Mouse (Mus musculus) spleen, adult 2 months (tissue): Measurements from ENCODE around the gene Ywhah. TPM values are rescaled to one million over a fixed set of nuclear protein-coding genes. Genes with fewer than 3 reads are reported as not detected.

ENCODE experiments used
- DNase-seq, 2 experiments: peaks; one replicate each; pipeline versions ENCODE4 v3.0.0 to v3.0.0-alpha.2; 2012 to 2021; ENCODE audit warnings: low spot score in 2 of 2, low read depth in 1 of 2
- H3K27ac ChIP-seq: fragments of 200-500 bp; 2 replicates; pipeline ENCODE4 v1.5.1; 2012; ENCODE audit warnings: low read length, inconsistent platforms; ENCODE audit not compliant: insufficient read depth
- H3K27me3 ChIP-seq: fragments of 200-500 bp; 2 replicates; pipeline ENCODE4 v1.6.1; 2012; ENCODE audit warnings: mild to moderate bottlenecking, moderate library complexity, low read length, inconsistent platforms; ENCODE audit not compliant: control insufficient read depth, insufficient read depth
- H3K36me3 ChIP-seq: fragments of 200-500 bp; 2 replicates; pipeline ENCODE4 v1.6.1; 2012; ENCODE audit warnings: mild to moderate bottlenecking, low read length, inconsistent platforms; ENCODE audit not compliant: control insufficient read depth, insufficient read depth
- H3K4me1 ChIP-seq: fragments of 200-500 bp; 2 replicates; pipeline ENCODE4 v1.6.1; 2011; ENCODE audit warnings: inconsistent platforms; ENCODE audit not compliant: control insufficient read depth, insufficient read depth, insufficient read length
- H3K4me3 ChIP-seq: fragments of 200-500 bp; 2 replicates; pipeline ENCODE4 v1.5.1; 2011; ENCODE audit warnings: mild to moderate bottlenecking, inconsistent platforms; ENCODE audit not compliant: insufficient read depth, insufficient read length; ENCODE audit errors: extremely low read depth
- CTCF ChIP-seq: fragments of 200-500 bp; IDR thresholded peaks from 2 replicates; pipeline ENCODE4 v1.5.1; 2011; ENCODE audit warnings: mild to moderate bottlenecking, inconsistent platforms; ENCODE audit not compliant: insufficient read depth, insufficient read length, insufficient replicate concordance; ENCODE audit errors: extremely low read depth
- POLR2A ChIP-seq: fragments of 200-500 bp; IDR thresholded peaks from 2 replicates; pipeline ENCODE4 v1.6.1; 2011; ENCODE audit warnings: low read depth, low read length, inconsistent platforms
- WGBS: fragments of 180-500 bp; shearing (Covaris S2); methylation state at CpG from one replicate; pipeline ENCODE4 v1.1.7; 2018; 5-methylcytosine and 5-hydroxymethylcytosine counted together
- polyA plus RNA-seq: library from polyadenylated mRNA; depleted of rRNA; stranded (reverse); fragments of >200 nt; gene quantifications from 2 replicates; pipeline ENCODE4 v1.2.3, GENCODE M21; 2012; rRNA removed

Ywhah gene
- polyA plus RNA-seq = 95.0 and 108 TPM in 2 replicates

DNA sequence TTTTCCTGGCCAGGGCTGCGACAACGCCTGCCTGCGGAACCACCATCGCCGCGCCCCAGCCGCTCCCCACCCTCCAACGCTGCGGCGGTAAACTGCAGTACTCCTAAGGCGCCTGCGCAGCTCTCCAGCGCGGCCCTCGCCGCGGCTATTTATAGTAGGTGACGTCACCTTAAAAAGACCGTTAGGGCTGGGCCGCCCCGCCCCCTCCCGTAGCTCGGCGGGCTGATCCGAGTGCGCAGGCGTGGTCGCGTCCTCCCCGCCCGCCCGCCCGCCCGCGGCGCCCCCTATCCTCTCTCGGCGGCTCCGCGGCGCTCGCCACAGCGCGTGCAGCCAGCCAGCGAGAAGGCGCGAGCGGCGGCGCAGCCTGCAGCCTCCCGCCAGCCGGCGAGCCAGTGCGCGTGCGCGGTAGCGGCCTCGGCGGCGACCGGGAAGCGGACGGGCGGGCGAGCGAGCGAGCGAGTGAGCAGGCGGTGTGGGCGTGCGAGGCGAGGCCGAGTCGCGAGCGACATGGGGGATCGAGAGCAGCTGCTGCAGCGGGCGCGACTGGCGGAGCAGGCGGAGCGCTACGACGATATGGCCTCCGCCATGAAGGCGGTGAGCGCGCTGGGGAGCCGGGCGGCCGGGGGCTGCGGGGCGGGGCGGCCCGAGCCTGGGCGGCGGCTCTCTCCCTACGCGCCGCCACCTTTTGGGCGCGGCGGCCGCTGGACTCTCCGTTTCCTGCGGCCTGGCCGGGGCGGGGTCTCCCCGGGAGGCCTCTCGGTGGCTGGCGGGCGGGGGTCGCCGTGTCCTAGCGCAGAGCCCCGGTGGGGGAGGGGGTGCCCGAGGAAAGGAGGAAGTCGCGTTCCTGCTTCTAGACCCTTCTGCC lies at the start of gene Ywhah:
Gene Ywhah, plus strand, starts transcription at position 256 of the 865 bp plus-strand sequence.
- Histone ChIP-seq H3K36me3 (no peaks in the 10 kb centered on the region; the same call in none of the 2 replicates), H3K4me1 (no peaks in the 10 kb centered on the region), H3K27me3 (no peaks in the 10 kb centered on the region), H3K4me3 (peak within 1 kb of the TSS; percentile 72), H3K27ac (peak within 1 kb of the TSS; percentile 97)
- TF ChIP-seq CTCF (peak; percentile 14; the same call in 1 of the 2 replicates), POLR2A (peak; percentile 77)
- DNase-seq = peak; percentile 94
- under 1% methylated on average over 115 of the region's 121 CpGs for WGBS

DNA sequence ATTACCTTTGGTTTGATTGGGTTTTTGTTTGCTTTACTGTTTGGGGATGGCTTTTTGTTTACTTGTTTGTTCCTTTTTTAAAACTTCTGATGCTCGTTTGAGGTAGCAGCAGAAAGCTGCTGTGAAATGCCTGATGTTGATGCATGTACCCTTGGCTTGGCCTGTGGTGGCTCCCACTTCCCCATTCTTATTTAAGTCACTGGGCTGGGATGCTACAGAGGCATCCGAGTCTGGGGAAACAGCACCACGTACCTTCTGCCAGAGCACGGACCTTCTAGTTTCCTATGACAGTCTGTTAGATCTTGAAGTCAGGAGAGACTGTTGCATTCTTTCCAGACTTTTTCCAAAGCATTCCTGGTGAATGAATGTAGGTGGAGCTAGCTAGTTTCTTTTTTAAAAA lies 42.1 kb upstream of the Ywhah start:
- peaks cover 6% of the 10 kb centered on the region; the same call in 1 of the 2 replicates for H3K36me3 ChIP-seq
- no peak for DNase-seq
- no peak overlapping the region for H3K27ac ChIP-seq
- no peaks in the 10 kb centered on the region for H3K27me3 ChIP-seq
- TF ChIP-seq CTCF = no peak
- no peak for TF ChIP-seq POLR2A
- WGBS = 41% methylated on average over 4 of the region's 4 CpGs
- H3K4me1 ChIP-seq = no peaks in the 10 kb centered on the region
- H3K4me3 ChIP-seq = no peak overlapping the region

GRCm38 (mm10) chr5:32977179-32977578 lies 41.4 kb upstream of the Ywhah start:
- Histone ChIP-seq H3K4me3 (no peak overlapping the region), H3K27ac (no peak overlapping the region), H3K27me3 (no peaks in the 10 kb centered on the region), H3K36me3 (peaks cover 9% of the 10 kb centered on the region; the same call in 1 of the 2 replicates), H3K4me1 (no peaks in the 10 kb centered on the region)
- no peak for DNase-seq
- no peak for TF ChIP-seq CTCF
- TF ChIP-seq POLR2A = no peak

DNA sequence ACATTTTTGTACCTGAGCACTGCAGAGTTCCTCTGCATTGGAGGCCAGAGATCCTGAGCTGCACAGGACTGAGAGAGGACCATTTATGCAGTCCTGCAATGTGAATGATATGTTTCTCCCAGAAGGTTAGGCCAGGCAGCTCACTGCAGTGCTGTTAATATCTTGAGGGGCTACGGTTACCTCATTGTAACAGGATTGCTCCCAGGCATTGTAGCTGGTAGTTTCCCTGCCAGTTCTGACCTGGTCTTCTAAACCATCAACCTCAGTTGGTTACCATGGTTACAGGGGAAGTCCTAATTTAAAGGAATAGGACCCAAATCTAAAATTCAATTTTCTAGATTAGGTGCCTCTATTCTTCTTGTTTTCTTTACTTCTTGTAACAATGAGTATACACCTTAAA lies 33.2 kb upstream of the Ywhah start:
- Histone ChIP-seq H3K27ac (no peak overlapping the region), H3K27me3 (no peaks in the 10 kb centered on the region), H3K4me3 (no peak overlapping the region), H3K36me3 (peaks cover 19% of the 10 kb centered on the region), H3K4me1 (no peaks in the 10 kb centered on the region)
- DNase-seq = no peak
- WGBS = 82% methylated on average over 1 of the region's 1 CpGs
- no peak for TF ChIP-seq POLR2A

- Histone ChIP-seq H3K4me1 (no peaks in the 10 kb centered on the region), H3K27ac (no peak overlapping the region), H3K4me3 (no peak overlapping the region), H3K36me3 (peaks cover 13% of the 10 kb centered on the region), H3K27me3 (no peaks in the 10 kb centered on the region)
- no peak for TF ChIP-seq POLR2A
- 81% methylated on average over 1 of the region's 1 CpGs for WGBS
- DNase-seq = no peak
These were observed 30.7 kb upstream of the Ywhah start for GRCm38 (mm10) chr5:32987873-32988272.

DNA sequence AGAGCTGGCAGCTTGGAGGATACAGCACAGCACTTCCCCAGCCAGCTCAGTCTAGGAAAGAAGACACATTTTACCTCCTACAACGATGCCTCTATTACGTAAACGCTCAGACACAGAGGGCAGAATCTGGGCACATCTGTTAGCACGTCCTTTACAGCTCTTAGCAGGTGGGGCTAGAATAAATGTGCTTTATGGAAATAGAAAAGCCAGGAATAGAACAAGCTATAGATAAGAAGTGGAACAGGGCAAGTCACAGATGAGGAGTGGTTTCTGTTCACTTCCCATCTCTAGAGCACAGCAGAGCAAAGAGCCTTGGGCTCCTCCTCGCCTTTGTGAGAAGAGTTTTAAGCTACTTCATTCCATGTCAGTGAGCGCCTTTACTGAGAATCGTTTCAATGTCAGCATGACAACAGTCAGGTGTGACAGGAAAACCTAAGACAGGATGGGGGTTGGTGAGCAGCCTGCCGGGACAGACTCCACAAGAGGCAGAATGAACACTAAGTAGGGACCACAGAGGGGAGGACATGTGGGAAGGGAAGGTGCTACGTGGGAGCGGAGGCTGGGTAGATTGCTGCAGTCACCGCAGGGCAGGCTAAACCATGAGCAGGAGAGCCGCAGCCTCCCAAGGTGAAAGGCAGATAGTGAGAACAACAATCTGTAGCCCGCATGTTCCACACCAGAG lies 28.5 kb upstream of the Ywhah start:
- Histone ChIP-seq H3K4me3 (no peak overlapping the region), H3K4me1 (no peaks in the 10 kb centered on the region), H3K27me3 (no peaks in the 10 kb centered on the region), H3K27ac (no peak overlapping the region), H3K36me3 (peaks cover 2% of the 10 kb centered on the region; the same call in 1 of the 2 replicates)
- no peak for DNase-seq
- WGBS = 85% methylated on average over 13 of the region's 13 CpGs
- no peak for TF ChIP-seq POLR2A

DNA sequence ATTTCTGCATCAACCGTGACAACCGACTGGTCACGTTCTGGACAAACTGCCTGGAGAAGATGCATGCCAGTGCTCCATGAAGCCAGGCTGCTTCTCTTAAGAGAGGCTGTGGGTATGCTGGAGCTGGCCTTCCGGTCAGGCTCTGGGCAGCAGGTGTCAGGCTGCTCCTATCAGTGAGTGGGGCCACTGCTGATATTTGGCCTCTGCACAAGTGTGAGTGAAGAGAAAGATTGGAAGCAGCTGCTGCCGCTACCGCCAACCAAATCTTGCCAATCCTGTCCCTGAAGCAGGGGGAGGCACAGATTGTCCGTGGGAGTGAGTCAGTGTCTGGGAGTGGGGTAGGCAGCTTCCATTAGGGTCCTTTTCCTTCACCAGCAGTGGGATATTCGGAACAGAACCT lies 27.5 kb upstream of the Ywhah start:
- WGBS = 88% methylated on average over 8 of the region's 8 CpGs
- H3K4me1 ChIP-seq = no peaks in the 10 kb centered on the region

More for the DNA sequence above, 27.5 kb upstream of the Ywhah start:
- Histone ChIP-seq H3K27me3 (no peaks in the 10 kb centered on the region), H3K4me3 (no peak overlapping the region), H3K27ac (no peak overlapping the region), H3K36me3 (peaks cover 2% of the 10 kb centered on the region; the same call in 1 of the 2 replicates)
- DNase-seq = no peak
- TF ChIP-seq CTCF = no peak
- TF ChIP-seq POLR2A = no peak
